Mouse (Mus musculus) thymus, adult 2 months (tissue): Measurements from ENCODE around the gene Chrnd.

Experiments
- CTCF ChIP-seq: fragments of 200-500 bp; IDR thresholded peaks from 2 replicates; pipeline ENCODE4 v1.5.1; 2012; ENCODE audit warnings: mild to moderate bottlenecking, control low read depth, low read length, moderate library complexity, borderline replicate concordance; ENCODE audit not compliant: control insufficient read depth, poor library complexity, insufficient read depth; ENCODE audit errors: extremely low read depth
- POLR2A ChIP-seq: fragments of 200-500 bp; IDR thresholded peaks from 2 replicates; pipeline ENCODE4 v1.6.1; 2012; ENCODE audit warnings: mild to moderate bottlenecking, low read length, control low read depth, moderate library complexity; ENCODE audit not compliant: control insufficient read depth, poor library complexity, insufficient read depth; ENCODE audit errors: extremely low read depth

DNA sequence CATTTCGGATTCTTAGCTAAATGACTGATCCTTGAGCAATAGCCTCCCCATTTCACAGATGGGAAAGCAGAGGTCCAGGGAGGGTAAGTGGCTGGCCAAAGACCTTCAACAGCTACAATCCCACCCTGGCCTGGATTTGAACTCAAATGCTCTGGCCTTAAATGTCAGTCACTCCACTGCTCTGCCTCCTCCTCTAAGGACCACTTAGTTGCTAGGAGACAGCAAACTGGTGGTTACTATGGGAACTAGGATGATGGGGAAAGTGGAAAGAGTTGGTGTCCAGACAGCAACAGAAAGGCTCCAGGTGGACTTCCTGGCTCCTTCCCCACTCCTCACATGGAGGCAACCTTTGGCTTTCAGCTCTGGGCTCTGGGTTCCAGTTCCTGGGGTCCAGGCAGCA, 19.1 kb upstream of the Chrnd start:
- TF ChIP-seq CTCF = no peak
- TF ChIP-seq POLR2A = no peak
